Mouse (Mus musculus) gastrocnemius, postnatal 4 days (tissue): ENCODE measurements around the gene Trp53bp1. TPM values are rescaled to one million over a fixed set of nuclear protein-coding genes. Genes with fewer than 3 reads are reported as not detected.
A peak's percentile ranks its signal among the peaks of the same experiment; 100 is the strongest.

Source experiments
- DNase-seq, 2 experiments: peaks; one replicate each; pipeline ENCODE4 v3.0.0; 2021 to 2022; ENCODE audit warnings: low spot score in 2 of 2, mixed read lengths in 2 of 2
- long read RNA-seq, 2 experiments: library from polyadenylated mRNA; stranded (forward); transcript quantifications; one replicate each; pipeline ENCODE4 v2.0.0; 2021
- total RNA-seq, 2 experiments: library from RNA; stranded (reverse); gene quantifications; 2 replicates each; pipeline ENCODE4 v1.2.3; 2021

Trp53bp1 gene
- total RNA-seq, result 10 to 100 TPM; 46.4 to 58.2 TPM
- long read RNA-seq, experiment 1, full-length matches to known transcripts, result 5 of 11 reads
- long read RNA-seq, experiment 1, partial matches to known transcripts, result 5 of 11 reads
- long read RNA-seq, experiment 1, other reads (novel, unspliced or antisense), result 1 of 11 reads
- long read RNA-seq, experiment 2, full-length matches to known transcripts, result 6 of 21 reads
- long read RNA-seq, experiment 2, partial matches to known transcripts, result 9 of 21 reads
- long read RNA-seq, experiment 2, other reads (novel, unspliced or antisense), result 6 of 21 reads

DNA sequence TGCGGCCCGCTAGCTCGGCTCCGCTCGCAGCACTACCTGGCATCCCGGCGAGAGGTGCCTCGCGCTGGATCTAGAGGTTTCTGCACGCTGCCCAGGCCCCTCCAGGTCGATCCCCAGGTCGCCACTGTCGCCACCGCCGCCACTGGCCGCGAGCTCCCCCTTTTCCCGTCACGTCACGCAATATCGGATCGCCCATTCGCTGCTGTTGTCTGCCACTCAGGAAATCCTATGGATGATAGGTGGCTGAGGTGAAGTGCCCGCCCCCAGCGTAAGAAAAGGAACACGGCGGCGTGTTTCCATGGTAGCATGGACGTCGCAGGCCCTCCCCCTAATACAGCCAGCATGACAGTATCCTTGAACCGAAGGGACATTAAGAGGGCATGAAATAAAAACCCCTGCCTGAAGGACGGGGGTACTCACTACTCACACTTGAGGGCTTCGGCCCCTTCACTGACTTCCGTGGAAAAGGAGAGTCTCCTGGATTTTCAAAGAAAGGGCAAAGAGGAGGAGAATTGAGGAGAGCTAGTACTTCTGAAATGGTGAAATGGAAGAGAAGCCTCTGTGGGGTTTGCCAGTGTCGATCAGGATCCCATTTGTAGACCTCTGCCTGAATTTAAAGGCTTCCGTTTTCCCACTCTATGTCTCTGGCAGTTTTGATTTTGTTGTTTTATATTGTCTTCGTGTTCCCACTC is at the start of gene Trp53bp1:
Gene Trp53bp1 (minus strand): TSS at position 172 of the 692 bp plus-strand sequence.
- peak; percentile 85 to 93 for DNase-seq

GRCm38 (mm10) chr2:121316278-121316677 is 45.1 kb upstream of the Trp53bp1 start:
- DNase-seq, result no peak

- DNase-seq, result no peak
Observed at GRCm38 (mm10) chr2:121308997-121309416, 37.8 kb upstream of the Trp53bp1 start.

DNA sequence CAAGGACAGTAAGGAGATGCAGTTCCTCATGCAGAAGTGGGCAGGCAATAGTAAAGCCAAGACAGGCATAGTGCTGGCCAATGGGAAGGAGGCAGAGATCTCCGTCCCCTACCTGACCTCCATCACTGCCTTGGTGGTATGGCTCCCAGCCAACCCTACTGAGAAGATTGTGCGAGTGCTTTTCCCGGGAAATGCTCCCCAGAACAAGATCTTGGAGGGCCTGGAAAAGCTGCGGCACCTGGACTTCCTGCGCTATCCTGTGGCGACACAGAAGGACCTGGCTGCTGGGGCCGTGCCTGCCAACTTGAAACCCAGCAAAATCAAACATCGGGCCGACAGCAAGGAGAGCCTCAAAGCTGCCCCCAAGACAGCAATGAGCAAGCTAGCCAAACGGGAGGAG is 28.8 kb upstream of the Trp53bp1 start:
- no peak for DNase-seq

GRCm38 (mm10) chr2:121299471-121299870 is 28.3 kb upstream of the Trp53bp1 start:
- no peak for DNase-seq

DNA sequence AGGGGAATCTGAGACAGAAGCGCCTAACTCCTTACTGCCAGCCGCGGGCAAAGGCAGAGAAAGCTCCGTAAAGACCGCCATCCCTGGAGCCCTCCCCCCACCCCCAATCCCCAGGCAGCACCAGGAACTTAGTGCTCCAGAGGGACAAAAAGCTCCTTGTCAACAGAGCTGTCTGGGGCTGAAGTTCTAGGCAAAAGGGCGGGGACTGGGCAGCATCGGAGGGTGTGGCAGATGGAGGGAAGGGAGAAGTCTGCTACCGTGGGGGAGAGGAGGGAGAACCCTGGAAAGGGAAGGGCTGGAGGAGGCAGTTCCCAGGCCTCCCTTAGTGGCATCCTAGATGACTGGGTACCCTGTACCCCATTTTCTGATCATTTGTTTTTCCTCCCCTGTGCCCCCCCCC is 26.9 kb upstream of the Trp53bp1 start:
- DNase-seq, result no peak

- no peak for DNase-seq
Observed at GRCm38 (mm10) chr2:121297701-121298100, 26.5 kb upstream of the Trp53bp1 start.

- no peak for DNase-seq
Observed at GRCm38 (mm10) chr2:121296754-121297231, 25.6 kb upstream of the Trp53bp1 start.

DNA sequence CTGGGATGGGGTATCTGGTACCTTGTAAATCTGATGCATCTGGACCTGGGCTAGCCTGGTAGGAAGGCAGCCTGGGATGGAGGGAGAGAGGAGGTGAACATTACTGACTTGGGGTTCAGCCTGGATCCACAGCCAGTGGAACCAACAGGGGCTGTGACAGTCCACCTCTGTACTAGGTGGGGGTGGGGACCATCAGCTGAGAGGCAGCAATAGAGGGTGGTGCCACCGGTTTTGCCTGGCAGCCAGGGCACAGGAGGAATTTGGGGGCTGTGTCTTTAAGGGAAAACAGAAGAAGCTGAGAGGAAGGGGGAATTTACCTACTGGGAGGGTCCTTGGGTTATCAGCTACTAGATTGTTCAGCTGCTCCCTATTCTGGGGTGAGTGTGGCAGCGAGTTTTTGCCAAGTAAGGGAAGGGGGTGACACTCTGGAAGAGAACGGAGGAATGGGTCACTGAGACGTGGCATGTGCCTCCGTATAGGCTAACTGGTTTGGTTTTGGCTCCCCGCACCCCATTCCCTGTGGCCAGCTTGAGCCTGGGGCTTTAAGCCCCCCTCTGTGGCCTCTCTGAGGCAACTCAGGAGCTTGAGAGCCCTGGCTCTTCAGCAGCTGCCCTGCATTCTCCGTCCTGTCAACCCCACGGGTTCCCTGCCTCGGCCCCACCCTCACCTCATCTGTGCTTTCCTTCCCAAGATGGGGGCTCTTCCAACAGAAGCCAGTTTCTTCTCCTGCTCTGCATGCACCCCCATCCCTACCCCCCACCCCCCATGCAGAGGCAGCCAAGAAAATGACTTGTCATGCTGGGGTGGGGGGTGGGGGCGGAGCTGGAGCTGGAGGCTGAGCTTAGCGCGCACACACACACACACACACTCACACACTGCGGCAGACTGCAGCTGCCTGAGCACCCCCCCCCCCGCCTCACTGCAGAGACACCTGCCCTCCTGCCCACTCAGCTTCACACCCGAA is 24.7 kb upstream of the Trp53bp1 start:
- DNase-seq, result no peak

DNA sequence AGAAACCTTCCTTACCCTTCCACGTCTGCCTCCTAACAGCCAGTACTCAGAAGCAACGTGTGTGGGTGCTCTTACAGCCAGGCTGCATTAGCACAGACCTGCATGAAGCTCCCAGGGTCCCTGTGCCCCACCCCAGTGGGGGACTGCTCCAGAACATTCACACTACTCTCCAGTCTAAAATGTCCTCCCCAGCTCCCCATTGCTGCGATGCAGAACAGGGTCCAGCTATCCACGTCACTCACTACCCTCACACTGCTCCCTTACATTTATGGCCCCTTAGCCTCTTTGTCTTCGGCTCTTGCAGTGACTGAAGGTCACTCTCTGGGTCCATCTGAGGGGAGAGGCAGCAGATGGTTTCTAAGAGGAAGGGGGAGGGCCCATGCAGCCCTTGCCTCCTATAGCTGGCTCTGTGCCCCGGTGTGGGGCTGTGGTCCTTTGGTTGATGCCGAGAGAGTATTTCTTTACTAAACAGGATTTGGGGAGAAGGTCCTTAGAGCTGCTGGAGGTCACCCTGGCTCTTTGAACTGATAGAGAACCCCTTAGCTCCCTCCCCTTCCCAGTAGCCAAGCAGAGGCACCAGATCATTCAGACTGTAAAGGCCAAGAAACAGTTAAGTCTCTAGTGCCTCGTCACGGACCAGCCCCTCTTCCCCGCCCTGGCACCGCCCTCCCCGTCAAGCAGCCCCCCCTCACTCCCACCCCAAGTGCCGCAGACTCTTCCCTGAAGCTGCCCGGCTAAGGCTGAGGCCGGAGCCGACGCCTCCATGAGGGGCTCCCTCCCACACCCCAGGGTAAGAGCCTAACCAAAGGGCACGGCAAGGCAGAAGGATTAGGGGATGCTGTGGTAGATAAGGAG is 23.8 kb upstream of the Trp53bp1 start:
- DNase-seq, result peak in 1 of 2 experiments; percentile 68

GRCm38 (mm10) chr2:121294182-121294581 is 23.0 kb upstream of the Trp53bp1 start:
- no peak for DNase-seq

- no peak for DNase-seq
Observed at GRCm38 (mm10) chr2:121292316-121293013, 21.3 kb upstream of the Trp53bp1 start.

GRCm38 (mm10) chr2:121289730-121290540 is 18.7 kb upstream of the Trp53bp1 start:
- DNase-seq, result no peak

DNA sequence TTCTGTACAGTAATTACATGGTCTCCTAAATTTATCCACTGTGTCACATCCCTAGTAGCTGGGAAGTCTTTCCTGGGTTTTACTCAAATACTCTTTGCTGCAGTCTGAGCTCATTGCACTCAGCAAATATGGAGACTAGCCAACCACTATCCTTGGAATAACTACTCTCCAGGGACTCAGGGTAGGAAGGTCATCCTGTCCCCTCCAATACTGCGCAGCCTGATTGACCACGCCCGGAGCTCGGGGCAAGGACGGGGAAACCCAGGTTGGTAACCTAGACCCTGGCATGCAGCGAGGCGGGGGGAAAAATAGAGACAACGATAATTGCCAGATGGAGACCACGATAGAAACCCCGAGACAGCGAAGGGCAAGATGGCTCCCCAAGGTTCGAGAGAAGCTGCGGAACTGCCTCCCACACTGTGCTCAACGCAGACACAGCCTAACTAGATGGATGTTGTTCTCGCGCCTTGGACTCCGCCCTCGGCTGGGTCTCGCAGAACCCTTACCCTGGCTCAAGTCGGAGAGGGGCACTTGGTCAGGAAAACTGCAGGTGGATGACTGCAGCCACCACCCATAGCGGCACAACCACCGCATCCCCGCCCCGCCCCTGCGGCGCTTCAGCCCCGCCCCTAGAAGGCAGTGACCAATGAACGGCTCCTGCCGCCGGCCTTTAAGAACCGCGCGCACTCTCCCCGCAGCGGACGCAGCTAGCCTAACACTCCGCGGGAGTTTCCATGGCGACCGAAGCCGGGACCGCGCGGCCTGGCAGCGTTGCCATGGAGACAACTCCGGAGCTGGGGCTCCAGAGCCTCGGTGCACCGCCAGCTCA is 17.9 kb upstream of the Trp53bp1 start, which contains the start of gene Map1a:
Gene Map1a (plus strand): TSS at position 700 of the 829 bp plus-strand sequence.
- peak; percentile 80 to 90 for DNase-seq

DNA sequence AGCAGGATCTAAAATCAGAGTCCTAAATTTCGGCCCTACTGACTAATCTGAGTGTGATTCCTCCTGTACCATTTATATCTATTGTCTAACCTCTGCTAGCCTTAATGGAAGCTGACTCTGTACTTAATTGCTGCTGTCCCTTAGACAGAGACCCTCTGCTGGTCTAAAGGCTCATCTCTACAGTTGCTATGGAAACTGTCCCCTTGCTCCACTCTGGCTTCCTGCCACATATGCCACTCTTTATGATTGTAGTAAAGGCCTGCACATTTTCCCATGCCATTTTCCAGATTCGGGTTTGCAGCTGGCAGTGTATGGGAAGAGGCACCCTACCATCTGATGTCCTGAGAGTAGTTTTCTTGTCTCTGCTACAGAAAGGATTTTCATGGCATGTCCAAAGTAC is 16.6 kb upstream of the Trp53bp1 start:
- DNase-seq, result no peak

DNA sequence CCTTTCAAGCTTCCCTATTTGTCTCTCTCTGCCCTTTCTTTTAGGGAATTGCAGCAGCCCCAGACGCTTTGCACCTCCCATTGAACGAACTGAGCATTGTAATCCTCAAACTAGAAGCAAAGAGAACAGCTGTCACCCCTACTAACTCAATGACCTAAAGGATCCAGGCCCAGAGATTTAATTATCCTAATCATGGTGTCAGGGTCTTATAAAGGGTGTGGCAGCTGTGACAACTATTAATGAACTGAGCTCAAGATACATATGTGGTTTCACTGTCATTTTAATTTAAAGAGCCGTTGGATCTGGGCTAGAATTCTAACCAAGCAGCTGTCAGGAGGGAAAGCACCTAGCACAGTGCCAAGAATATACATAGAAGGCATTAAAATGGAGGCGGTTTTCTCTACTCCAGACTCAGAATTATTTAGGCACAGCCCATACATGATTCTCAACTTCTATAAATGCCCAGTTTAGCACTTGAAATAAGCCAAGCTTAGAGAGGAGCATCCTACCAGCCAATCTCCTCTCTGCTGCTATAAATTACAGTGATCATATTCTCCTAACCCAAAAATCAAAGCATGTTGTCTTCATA is 815 bp upstream of the Trp53bp1 start:
- DNase-seq, result no peak

DNA sequence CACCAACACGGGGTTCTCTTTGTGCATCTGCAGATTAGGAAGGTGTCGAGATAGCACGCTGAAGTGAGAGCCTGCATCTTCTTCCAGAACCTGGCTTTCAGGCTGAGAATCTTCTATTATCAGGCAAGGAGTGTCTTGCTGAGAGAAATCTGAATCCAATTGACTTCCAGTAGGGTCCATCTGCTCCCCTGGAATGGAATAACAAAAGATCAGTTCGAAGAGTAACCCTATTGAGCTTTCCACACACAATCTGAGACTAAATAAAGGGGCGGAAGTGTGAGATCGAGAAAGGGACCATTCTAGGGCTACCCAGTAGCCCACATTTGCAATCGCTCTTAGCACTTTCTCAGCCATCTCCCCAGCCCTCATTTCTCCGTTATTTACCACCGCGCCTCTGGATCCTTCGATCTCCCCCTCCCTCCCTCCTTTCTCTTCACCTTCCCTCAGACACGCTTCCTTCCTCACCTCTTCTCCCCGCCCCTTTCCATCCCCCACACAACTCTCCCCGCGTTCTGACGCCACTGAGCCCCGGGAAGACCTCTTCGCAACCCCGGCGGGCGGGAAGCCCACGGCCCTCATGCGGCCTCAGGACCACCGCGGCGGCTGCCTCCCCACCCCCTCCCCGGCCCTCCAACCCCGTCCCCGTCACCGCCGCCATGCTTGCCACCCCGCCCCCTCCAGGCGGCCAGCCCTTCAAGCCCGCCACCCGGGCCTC is 529 bp downstream of the Trp53bp1 start:
- no peak for DNase-seq
